Comparison of ENCODE assay signal across 21 mouse cellular contexts in genomic region chr9:47314236-47314635, GRCm38 (mm10).
DNase-seq lines count a peak whose midpoint lies in the region; ATAC-seq lines count a peak whose summit lies in the region.
"Had no signal": no experiment of that assay in that cellular context is flagged by ENCODE, and none has a peak within 500 bp of the region (broad histone marks: within the 10 kb centered on the region; RNA-seq: fewer than 3 reads in every experiment).

No protein-coding gene starts in this region.

- no peaks in the 10 kb centered on the region for H3K27me3 ChIP-seq in embryonic facial prominence, embryonic 15.5 days
- no peaks in the 10 kb centered on the region for H3K27me3 ChIP-seq in embryonic facial prominence, embryonic 10.5 days (replicated peaks; ENCODE audit: low read depth, poor library complexity, severe bottlenecking)
- H3K27me3 ChIP-seq in forebrain, embryonic 14.5 days (replicated peaks; ENCODE audit: control insufficient read depth, insufficient read depth, low read length) = no peaks in the 10 kb centered on the region
- H3K27me3 ChIP-seq in forebrain, embryonic 10.5 days (ENCODE audit: poor library complexity, severe bottlenecking) = 0 out of 2 replicates have a peak, but pooled peaks cover 13% of the 10 kb centered on the region
- H3K27me3 ChIP-seq: CH12.LX, Patski had no signal

- H3K9me3 ChIP-seq in embryonic facial prominence, embryonic 15.5 days (replicated peaks) = no peaks in the 10 kb centered on the region
- H3K9me3 ChIP-seq in embryonic facial prominence, embryonic 10.5 days = no peaks in the 10 kb centered on the region
- no peaks in the 10 kb centered on the region for H3K9me3 ChIP-seq in forebrain, embryonic 14.5 days (replicated peaks; ENCODE audit: control insufficient read depth, low read length)
- no peaks in the 10 kb centered on the region for H3K9me3 ChIP-seq in forebrain, embryonic 10.5 days

- intact Hi-C loops in heart, postnatal 10 days (cut with DNase I) = no loop called here

- H3K4me1 ChIP-seq in embryonic facial prominence, embryonic 15.5 days = no peaks in the 10 kb centered on the region
- H3K4me1 ChIP-seq in embryonic facial prominence, embryonic 10.5 days = no peaks in the 10 kb centered on the region
- no peaks in the 10 kb centered on the region for H3K4me1 ChIP-seq in forebrain, embryonic 14.5 days (ENCODE audit: control insufficient read depth, insufficient read depth, low read length)
- H3K4me1 ChIP-seq in forebrain, embryonic 10.5 days = no peaks in the 10 kb centered on the region

- peak; percentile 60; the same call in 1 of the 2 replicates for ATAC-seq in embryonic facial prominence, embryonic 15.5 days (ENCODE audit: insufficient number of reproducible peaks, low FRiP score, low TSS enrichment, low read depth)
- ATAC-seq in forebrain, embryonic 14.5 days = no peak
- ATAC-seq: activated CD4-positive, CD25-positive, alpha-beta regulatory T cell, adult 4 months; CD4-positive, CD25-positive, alpha-beta regulatory T cell, adult 4 months; Patski had no signal

- no peak for DNase-seq in embryonic facial prominence, embryonic 10.5 days (ENCODE audit: low spot score)
- peak; percentile 20 for DNase-seq in forebrain, embryonic 14.5 days (ENCODE audit: low spot score)
- DNase-seq in forebrain, embryonic 10.5 days (ENCODE audit: extremely low spot score, low spot score) = no peak
- DNase-seq in heart, adult 11 months = peak; percentile 79
- no peak for DNase-seq in heart, postnatal 10 days
- DNase-seq: adrenal gland, adult 2 months; adrenal gland, adult 8-10 months; adrenal gland, postnatal 10 days; adrenal gland, postnatal 14 days; adrenal gland, postnatal 25 days; adrenal gland, postnatal 36 days; B cell, adult 2 months; cerebellum, adult 11 months; cerebellum, adult 11-12 months; cerebellum, adult 18-20 months had no signal

- H3K9ac ChIP-seq in embryonic facial prominence, embryonic 15.5 days = no peak overlapping the region
- H3K9ac ChIP-seq in forebrain, embryonic 14.5 days (ENCODE audit: low read length) = no peak overlapping the region

- no peaks in the 10 kb centered on the region for H3K36me3 ChIP-seq in embryonic facial prominence, embryonic 15.5 days
- H3K36me3 ChIP-seq in embryonic facial prominence, embryonic 10.5 days (replicated peaks) = no peaks in the 10 kb centered on the region
- H3K36me3 ChIP-seq in forebrain, embryonic 14.5 days (ENCODE audit: control insufficient read depth, insufficient read depth, low read length) = no peaks in the 10 kb centered on the region
- no peaks in the 10 kb centered on the region for H3K36me3 ChIP-seq in forebrain, embryonic 10.5 days (replicated peaks)
- H3K36me3 ChIP-seq: G1E had no signal

- H3K27ac ChIP-seq in embryonic facial prominence, embryonic 15.5 days (replicated peaks) = no peak overlapping the region
- no peak overlapping the region for H3K27ac ChIP-seq in embryonic facial prominence, embryonic 10.5 days (replicated peaks)
- no peak overlapping the region for H3K27ac ChIP-seq in forebrain, embryonic 14.5 days (ENCODE audit: low read depth, low read length)
- no peak overlapping the region for H3K27ac ChIP-seq in forebrain, embryonic 10.5 days

- no peak overlapping the region for H3K4me2 ChIP-seq in embryonic facial prominence, embryonic 15.5 days (replicated peaks)
- H3K4me2 ChIP-seq in forebrain, embryonic 14.5 days (ENCODE audit: low read length) = no peak overlapping the region

- WGBS in embryonic facial prominence, embryonic 15.5 days = 85% methylated on average over 1 of the region's 1 CpGs
- WGBS in embryonic facial prominence, embryonic 10.5 days = 89% methylated on average over 1 of the region's 1 CpGs
- 82% methylated on average over 1 of the region's 1 CpGs for WGBS in forebrain, embryonic 14.5 days
- WGBS in forebrain, embryonic 10.5 days = 93% methylated on average over 1 of the region's 1 CpGs

- no peak overlapping the region for H3K4me3 ChIP-seq in embryonic facial prominence, embryonic 15.5 days (replicated peaks)
- no peak overlapping the region for H3K4me3 ChIP-seq in embryonic facial prominence, embryonic 10.5 days
- H3K4me3 ChIP-seq in forebrain, embryonic 14.5 days (ENCODE audit: low read depth, low read length) = no peak overlapping the region
- no peak overlapping the region for H3K4me3 ChIP-seq in forebrain, embryonic 10.5 days

Comparison
In these comparisons a context has a peak if more than half of its experiments do, and no peak if none do; other contexts are left out.
1. DNase-seq: peak in forebrain, embryonic 14.5 days (single experiment) and heart, adult 11 months (single experiment); none in embryonic facial prominence, embryonic 10.5 days (single experiment), forebrain, embryonic 10.5 days (single experiment) and heart, postnatal 10 days (0 of 2).